In the genomic region with DNA sequence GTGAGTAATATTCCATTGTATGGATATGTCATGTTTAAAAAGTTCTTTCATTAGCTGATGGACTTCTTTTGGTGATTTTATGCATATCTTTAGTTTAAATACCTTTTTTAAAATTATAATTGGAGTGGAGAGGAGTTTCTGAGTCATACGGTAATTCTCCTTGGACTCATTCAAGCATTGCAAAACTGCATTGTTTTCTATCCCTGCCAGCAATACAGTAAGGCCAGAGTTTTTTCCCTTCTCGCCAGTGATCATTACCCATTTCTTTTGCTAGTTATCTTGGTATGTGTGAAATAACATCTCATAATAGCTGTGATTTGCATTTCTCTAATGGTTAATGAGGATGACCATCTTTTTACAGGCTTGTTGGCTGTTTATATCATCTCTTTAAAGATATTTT, we compare ENCODE assay signal across 17 mouse cellular contexts.
"Had no signal": no experiment of that assay in that cellular context is flagged by ENCODE, and none has a peak within 500 bp of the region (broad histone marks: within the 10 kb centered on the region; RNA-seq: fewer than 3 reads in every experiment).

No protein-coding gene starts in this region.

- DNase-seq: retina, postnatal 1 day; right cerebral cortex, adult 18-20 months; right cerebral cortex, postnatal 14 days; right cerebral cortex, postnatal 25 days; right cerebral cortex, postnatal 4 days; spleen, adult 18-20 months; thymus, adult 18-20 months; thymus, adult 2 months; thymus, postnatal 14 days; thymus, postnatal 25 days; thymus, postnatal 36 days; thymus, postnatal 4 days had no signal

- H3K4me3 ChIP-seq: neural tube, embryonic 12.5 days; neural tube, embryonic 13.5 days; neural tube, embryonic 15.5 days; stomach, embryonic 15.5 days had no signal

- H3K27ac ChIP-seq: neural tube, embryonic 12.5 days; neural tube, embryonic 13.5 days; neural tube, embryonic 15.5 days; stomach, embryonic 15.5 days; stomach, postnatal 0 days had no signal
